Mouse (Mus musculus): Measurements from ENCODE around the gene Arhgap10.
"Not testable (repeated sequence)": the region's sequence is repeated elsewhere in the genome, so short reads cannot be mapped to it uniquely, and the experiment has no call there.

Arhgap10 gene

GRCm38 (mm10) chr8:77337272-77337671 lies 180.5 kb downstream of the Arhgap10 start:
- DNase-seq = no peak

- DNase-seq = no peak
These were observed 186.6 kb downstream of the Arhgap10 start for GRCm38 (mm10) chr8:77331180-77331579.

- DNase-seq = peak; percentile 91
These were observed 187.4 kb downstream of the Arhgap10 start for GRCm38 (mm10) chr8:77330304-77330703.

- DNase-seq = peak; percentile 64
These were observed 188.0 kb downstream of the Arhgap10 start for GRCm38 (mm10) chr8:77329783-77330182.

- no peak for DNase-seq
These were observed 189.3 kb downstream of the Arhgap10 start for GRCm38 (mm10) chr8:77328473-77328872.

- no peak for DNase-seq
These were observed 190.4 kb downstream of the Arhgap10 start for GRCm38 (mm10) chr8:77327326-77327725.

GRCm38 (mm10) chr8:77322727-77323126 lies 195.0 kb downstream of the Arhgap10 start:
- DNase-seq = not testable (repeated sequence)

- no peak for DNase-seq
These were observed 195.9 kb downstream of the Arhgap10 start for GRCm38 (mm10) chr8:77321901-77322300.

GRCm38 (mm10) chr8:77318590-77318989 lies 199.2 kb downstream of the Arhgap10 start:
- DNase-seq = peak; percentile 81

GRCm38 (mm10) chr8:77317771-77318170 lies 200.0 kb downstream of the Arhgap10 start:
- DNase-seq = no peak

GRCm38 (mm10) chr8:77313003-77313402 lies 204.8 kb downstream of the Arhgap10 start:
- DNase-seq = no peak

GRCm38 (mm10) chr8:77311762-77312161 lies 206.0 kb downstream of the Arhgap10 start:
- DNase-seq = peak; percentile 19

GRCm38 (mm10) chr8:77310541-77310940 lies 207.2 kb downstream of the Arhgap10 start:
- DNase-seq = no peak

- peak; percentile 12 for DNase-seq
These were observed 207.7 kb downstream of the Arhgap10 start for GRCm38 (mm10) chr8:77310026-77310425.

GRCm38 (mm10) chr8:77294599-77294998 lies 223.2 kb downstream of the Arhgap10 start:
- no peak for DNase-seq

- DNase-seq = no peak
These were observed 225.1 kb downstream of the Arhgap10 start for GRCm38 (mm10) chr8:77292649-77293048.

GRCm38 (mm10) chr8:77292120-77292519 lies 225.6 kb downstream of the Arhgap10 start:
- no peak for DNase-seq

GRCm38 (mm10) chr8:77288492-77288891 lies 229.3 kb downstream of the Arhgap10 start:
- no peak for DNase-seq

GRCm38 (mm10) chr8:77288065-77288464 lies 229.7 kb downstream of the Arhgap10 start:
- no peak for DNase-seq

GRCm38 (mm10) chr8:77284473-77284872 lies 233.3 kb downstream of the Arhgap10 start:
- no peak for DNase-seq

- no peak for DNase-seq
These were observed 235.0 kb downstream of the Arhgap10 start for GRCm38 (mm10) chr8:77282605-77283236.

GRCm38 (mm10) chr8:77279977-77280376 lies 237.8 kb downstream of the Arhgap10 start:
- DNase-seq = peak; percentile 8

- no peak for DNase-seq
These were observed 239.5 kb downstream of the Arhgap10 start for GRCm38 (mm10) chr8:77278246-77278645.

GRCm38 (mm10) chr8:77276827-77277226 lies 240.9 kb downstream of the Arhgap10 start:
- no peak for DNase-seq

- no peak for DNase-seq
These were observed 242.2 kb downstream of the Arhgap10 start for GRCm38 (mm10) chr8:77275571-77275970.
